Comparison of ENCODE assay signal across 13 mouse cellular contexts in genomic region chr19:28650836-28651235, GRCm38 (mm10).
"Had no signal": no experiment of that assay in that cellular context is flagged by ENCODE, and none has a peak within 500 bp of the region (broad histone marks: within the 10 kb centered on the region; RNA-seq: fewer than 3 reads in every experiment).

No protein-coding gene starts in this region.

- H3K27ac ChIP-seq: liver, embryonic 14.5 days; midbrain, embryonic 10.5 days; midbrain, embryonic 12.5 days; neural tube, embryonic 12.5 days had no signal

- H3K4me1 ChIP-seq: midbrain, embryonic 12.5 days; neural tube, embryonic 12.5 days had no signal

- H3K4me3 ChIP-seq: midbrain, embryonic 10.5 days; midbrain, embryonic 12.5 days; neural tube, embryonic 12.5 days had no signal

- H3K9ac ChIP-seq: liver, embryonic 14.5 days; lung, embryonic 14.5 days; midbrain, embryonic 12.5 days; neural tube, embryonic 12.5 days had no signal

- H3K27me3 ChIP-seq: midbrain, embryonic 12.5 days; neural tube, embryonic 12.5 days had no signal

- H3K36me3 ChIP-seq: midbrain, embryonic 12.5 days; neural tube, embryonic 12.5 days had no signal

- DNase-seq: lung, adult 18-20 months; lung, embryonic 14.5 days; lung, postnatal 10 days; lung, postnatal 4 days; midbrain, embryonic 14.5 days; right cerebral cortex, postnatal 14 days; thymus, adult 18-20 months; thymus, postnatal 14 days; thymus, postnatal 36 days had no signal

- H3K9me3 ChIP-seq: midbrain, embryonic 10.5 days; midbrain, embryonic 12.5 days; neural tube, embryonic 12.5 days had no signal
